Mouse (Mus musculus) spleen, postnatal 36 days (tissue): ENCODE results near the gene Slc35e3.
"Not testable (repeated sequence)": the region's sequence is repeated elsewhere in the genome, so short reads cannot be mapped to it uniquely, and the experiment has no call there.

Experiments
- DNase-seq, 2 experiments: peaks; one replicate each; pipeline ENCODE4 v3.0.0; 2022; ENCODE audit warnings: low spot score in 2 of 2, mixed read lengths in 1 of 2

Gene Slc35e3

DNA sequence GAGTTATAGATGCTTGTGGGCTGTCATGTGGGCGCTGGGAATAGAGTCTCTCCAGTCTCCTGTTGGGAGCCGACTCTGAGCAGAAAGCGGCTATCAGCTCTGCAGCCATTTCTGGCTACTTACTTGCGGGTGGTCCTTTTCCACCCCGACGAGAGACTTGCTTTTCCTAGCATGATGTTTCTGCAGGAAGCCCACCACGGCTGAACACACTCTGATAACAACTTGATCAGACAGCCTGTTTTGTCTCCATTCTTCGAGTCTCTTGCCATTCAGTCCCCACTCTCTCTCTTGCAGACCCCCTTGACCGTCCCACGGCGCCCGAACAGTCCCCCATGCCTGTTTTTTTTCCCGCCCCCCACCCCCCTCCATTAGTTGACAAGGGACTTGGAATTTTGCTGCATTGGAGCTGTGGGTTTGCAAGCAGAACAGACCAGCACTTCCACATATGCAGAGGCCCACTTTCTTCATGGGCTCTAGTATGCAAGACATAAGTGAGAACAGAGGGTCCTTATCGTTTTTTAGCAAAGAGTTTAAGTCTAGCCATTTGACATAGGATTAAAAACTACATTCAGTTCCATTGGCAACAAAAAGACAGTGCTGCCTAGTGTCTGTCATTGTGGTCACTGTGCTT, 13.1 kb downstream of the Slc35e3 start:
- DNase-seq: no peak

DNA sequence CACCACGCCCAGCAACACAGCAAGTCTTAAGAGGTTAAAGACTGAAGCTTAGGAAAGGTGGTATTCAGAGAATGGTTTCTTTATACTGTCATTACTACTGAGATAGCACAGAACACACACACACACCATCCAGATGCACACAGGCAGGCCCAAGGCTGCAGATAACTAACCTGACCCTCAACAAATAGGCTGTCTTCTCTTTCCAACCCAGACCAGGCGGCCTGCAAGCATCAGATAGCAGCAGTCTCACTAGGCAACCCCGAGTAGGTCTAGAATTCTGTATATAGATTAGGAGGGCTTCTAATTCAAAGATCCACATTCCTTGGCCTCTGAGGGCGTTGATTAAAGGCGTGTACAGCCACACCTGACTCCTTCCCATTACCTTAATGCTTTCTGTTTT, 14.0 kb downstream of the Slc35e3 start:
- peak; percentile 32 to 45 for DNase-seq

DNA sequence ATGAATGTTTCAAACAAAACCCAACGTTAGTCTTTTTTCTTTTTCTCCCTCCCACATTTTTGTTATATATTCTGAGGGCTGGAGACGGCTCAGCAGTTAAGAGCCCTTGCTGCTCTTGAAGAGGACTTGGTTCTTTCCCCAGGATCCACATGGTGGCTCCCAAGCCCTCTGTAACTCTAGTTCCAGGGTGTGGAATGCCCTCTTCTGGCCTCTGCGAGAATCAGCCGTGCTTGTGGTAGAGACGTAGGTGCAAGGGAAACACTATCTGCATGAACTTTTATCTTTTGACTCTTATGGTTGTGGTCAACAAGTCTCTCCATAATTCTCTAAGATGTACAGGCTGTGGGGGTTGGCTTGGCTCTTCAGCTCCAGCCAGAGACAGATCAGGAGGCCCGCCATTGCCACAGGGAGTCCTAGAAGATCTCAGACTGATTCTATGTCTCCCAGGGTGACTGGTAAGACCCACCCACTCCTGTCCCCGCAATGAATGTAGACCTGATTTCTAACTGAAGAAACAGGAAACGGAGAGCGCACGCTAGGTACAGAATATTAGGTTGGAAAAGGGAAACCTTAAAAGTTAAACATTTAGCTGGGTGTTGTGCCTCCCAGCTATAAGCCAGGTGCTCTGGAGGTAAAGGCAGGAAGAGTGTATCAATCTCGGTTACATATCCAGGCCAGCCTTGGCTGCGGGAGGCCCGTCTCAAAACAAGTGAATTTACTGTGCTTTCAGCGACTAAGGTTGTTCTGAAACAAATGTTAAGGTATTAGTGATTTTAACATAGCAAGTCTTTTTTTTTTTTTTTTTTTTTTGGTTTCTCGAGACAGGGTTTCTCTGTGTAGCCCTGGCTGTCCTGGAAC, 14.7 kb downstream of the Slc35e3 start:
- peak; percentile 64 to 72 for DNase-seq

DNA sequence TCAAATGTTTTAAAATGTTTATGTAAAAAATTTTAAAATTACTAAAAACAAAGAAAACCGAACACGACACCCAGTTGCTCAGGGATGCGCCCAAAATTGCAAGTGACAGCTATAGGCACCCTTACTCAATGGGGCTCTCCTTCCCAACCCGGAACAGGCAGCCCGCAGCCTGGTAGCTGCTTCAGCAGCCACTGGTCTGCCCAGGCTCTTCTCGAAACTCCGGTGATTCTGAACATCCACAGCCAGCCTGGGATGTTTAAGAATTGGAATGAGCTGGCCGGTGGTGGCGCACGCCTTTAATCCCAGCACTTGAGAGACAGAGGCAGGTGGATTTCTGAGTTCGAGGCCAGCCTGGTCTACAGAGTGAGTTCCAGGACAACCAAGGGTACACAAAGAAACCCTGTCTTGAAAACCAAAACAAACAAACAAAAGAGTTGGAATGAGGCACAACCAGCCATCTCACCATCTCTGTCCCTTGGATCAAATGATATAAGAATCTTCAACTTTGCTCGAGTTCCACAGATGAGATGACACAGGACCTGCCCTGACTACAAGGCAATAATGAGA, 15.4 kb downstream of the Slc35e3 start:
- no peak for DNase-seq

DNA sequence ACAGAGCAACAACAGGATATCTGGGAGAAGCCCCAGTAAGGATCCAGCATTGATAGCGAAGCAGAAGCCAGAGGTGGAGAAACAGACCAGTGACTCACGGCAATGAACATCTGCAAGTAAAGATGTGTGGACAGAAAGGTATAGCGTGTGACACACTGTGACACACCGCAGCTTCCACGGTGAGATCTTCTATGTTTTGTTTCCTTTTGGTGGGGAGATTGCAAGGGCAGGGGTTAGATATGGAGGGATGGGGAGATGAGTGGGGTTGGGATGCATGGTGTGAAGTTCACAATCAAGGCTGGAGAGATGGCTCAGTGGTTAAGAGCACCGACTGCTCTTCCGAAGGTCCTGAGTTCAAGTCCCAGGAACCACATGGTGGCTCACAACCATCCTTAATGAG, 16.0 kb downstream of the Slc35e3 start:
- DNase-seq: no peak

DNA sequence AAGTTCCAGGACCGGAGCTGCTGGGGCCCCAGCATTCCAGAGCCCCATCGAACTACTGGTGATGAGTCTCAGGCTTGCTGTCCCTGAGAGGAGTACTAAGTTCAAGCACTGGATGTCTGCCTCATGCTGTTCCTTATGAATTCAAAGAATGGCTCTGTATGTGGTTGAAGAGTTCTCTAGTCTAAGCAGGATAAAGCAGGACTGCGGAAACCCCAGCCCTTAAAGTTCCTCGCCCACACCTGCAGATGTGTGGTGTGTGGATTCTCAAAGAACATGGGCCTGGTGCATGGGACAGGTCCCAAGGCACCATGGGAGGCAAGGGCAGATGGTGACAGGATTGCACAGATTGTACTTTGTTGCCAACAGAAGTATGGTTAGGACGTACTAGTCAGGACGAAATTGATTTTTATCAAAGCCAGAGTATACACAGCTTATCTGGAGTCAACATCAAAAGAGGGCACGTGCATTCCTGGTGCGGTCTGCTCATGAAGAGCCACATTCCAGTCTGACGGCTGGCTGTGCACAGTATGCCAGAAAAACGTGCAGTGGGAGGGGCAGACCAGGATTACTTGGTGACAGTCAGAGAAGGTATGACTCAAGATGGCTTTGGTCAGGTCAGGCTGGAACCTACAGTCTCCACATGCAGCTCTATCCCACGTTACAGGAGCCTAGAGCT, 16.9 kb downstream of the Slc35e3 start:
- DNase-seq: no peak

DNA sequence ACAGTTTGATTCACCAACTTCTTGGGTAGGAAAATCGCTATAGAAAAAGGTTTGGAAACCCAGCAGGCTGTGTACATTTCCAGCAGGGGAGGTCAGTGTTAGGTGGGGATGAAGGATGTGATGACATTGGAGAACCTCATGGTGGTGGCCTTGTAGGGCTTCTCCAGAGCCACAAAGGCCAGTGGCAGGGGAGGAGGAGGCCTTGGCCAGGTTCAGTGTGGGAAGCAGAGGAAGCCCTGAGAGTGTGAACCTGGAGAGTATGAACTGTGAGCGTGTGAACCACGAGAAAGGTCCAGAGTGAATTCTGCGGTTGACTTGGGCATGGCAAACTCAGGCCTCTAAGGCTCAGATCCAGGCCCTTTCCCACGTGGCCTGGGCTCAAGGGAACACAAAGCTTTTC, 17.6 kb downstream of the Slc35e3 start:
- no peak for DNase-seq

DNA sequence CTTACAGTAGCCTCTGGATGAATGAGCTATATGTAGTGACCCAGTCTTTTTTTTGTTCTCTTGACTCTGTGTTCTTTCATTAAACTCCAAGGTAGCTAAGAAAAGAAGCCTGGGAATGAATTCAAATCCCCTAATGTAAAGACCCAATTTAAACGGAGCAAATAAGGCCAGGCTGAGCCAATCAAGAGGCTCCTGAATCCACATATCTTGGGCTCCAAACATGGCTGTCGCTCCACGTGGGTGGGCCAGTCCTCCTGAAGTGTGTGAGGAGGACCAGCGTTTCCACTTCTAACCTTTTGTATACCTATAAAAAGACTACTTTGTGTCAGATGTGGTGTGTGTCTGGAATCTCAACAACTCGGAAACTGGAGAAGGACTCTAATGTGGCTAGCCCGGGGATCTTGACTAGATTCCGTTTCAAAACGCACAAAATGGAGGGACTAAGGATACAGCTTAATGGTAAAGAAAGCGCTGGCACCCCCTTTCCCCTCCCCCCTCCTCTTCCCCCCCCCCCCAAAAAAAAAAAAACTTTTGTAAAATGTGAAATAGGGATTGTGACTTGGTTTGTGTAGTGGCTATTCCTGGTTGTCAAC, 18.6 kb downstream of the Slc35e3 start:
- DNase-seq: no peak

DNA sequence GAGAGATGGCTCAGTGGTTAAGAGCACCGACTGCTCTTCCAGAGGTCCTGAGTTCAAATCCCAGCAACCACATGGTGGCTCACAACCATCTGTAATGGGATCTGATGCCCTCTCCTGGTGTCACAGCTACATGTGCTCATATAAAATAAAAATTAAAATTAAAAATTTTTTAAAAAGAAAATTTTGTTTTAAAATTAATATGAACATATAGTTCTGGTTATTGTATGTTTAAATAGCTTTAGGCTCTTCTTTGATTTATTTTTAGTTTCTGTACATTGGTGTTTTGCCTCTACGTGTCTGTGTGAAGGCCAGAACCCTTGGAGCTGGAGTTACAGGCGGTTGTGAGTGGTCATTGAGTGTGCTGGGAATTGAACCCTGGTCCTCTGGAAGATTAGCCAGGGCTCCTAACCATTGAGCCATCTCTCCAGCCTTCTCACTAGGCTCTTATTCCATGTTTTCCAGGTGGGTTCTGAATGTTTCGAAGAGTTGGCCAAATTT, 19.2 kb downstream of the Slc35e3 start:
- no peak for DNase-seq

DNA sequence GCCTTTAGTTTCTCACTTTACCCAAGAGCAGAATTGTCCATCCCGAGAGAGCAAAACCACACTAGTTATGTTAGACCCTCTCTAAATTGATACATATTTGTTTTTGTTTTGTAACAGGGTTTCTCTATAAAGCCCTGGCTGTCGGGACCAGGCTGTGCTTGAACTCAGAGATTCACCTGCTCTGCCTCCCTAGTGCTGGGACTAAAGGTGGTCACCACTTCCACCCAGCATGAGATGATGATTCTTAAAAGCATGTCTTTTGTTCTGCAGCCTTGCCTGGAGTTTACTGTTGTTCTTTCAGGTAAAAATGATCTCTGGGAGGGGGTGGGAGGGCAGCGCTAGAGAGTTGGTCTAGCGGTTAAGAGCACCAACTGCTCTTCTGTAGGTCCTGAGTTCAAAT, 19.8 kb downstream of the Slc35e3 start:
- no peak for DNase-seq

DNA sequence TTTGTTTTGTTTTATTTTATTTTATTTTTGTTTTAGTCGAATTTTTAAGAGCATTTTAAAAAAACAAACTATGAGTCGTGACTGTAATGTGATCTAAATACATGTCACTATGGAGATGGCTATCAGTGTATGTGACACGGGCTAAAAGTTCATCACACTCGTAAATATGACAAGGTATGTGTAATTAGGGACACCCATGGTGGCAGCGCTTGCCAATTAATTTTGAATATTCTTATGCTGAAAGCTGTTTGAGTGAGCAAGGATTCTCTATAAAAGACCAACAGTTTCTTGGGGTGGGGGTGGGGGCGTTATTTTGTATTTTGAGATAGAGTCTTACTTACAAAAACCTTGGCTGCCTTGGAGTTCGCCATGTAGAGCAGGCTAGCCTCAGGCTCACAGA, 20.5 kb downstream of the Slc35e3 start:
- DNase-seq: no peak

DNA sequence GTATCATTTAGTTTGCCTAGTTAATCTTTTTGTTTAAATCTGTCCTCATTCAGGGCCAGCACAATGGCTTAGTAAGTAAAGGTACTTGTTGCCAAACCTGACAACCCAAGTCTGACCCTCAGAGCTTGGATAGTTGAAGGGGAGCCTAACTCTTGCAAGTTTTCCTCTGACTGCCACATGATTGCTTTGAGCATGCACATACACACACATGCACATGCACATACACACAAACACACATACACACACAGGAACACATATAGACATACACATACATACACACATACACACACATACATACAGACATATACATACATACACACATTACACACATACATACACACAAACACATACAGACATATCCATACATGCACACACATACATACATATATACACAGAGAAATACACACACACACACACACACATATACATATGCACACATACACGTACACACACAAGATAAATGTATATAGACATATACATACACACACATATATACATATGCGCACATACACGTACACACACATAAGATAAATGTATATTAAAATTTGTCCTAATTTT, 21.3 kb downstream of the Slc35e3 start:
- no peak for DNase-seq

DNA sequence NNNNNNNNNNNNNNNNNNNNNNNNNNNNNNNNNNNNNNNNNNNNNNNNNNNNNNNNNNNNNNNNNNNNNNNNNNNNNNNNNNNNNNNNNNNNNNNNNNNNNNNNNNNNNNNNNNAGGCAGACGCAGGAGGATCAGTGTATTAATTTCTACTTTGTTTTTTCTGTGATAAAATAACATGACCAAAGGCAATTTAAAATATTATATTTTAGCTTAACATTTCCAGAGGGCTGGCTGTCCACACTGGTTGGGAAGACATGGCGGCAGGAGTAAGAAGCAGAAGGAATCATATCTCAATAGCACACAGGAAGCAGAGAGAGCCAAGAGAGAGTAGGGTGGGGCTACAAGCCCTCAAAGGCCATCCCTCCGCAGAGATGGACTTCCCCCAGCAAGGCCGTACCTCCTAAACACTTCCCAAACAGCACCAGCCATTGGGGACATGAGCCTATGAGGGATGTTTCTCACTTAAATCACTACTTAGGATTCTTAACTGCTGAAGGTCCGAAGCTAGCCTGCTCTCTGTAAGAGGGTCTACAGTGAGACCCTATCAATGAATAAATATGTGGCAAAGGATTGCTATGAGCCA, 21.9 kb downstream of the Slc35e3 start:
- no peak for DNase-seq

DNA sequence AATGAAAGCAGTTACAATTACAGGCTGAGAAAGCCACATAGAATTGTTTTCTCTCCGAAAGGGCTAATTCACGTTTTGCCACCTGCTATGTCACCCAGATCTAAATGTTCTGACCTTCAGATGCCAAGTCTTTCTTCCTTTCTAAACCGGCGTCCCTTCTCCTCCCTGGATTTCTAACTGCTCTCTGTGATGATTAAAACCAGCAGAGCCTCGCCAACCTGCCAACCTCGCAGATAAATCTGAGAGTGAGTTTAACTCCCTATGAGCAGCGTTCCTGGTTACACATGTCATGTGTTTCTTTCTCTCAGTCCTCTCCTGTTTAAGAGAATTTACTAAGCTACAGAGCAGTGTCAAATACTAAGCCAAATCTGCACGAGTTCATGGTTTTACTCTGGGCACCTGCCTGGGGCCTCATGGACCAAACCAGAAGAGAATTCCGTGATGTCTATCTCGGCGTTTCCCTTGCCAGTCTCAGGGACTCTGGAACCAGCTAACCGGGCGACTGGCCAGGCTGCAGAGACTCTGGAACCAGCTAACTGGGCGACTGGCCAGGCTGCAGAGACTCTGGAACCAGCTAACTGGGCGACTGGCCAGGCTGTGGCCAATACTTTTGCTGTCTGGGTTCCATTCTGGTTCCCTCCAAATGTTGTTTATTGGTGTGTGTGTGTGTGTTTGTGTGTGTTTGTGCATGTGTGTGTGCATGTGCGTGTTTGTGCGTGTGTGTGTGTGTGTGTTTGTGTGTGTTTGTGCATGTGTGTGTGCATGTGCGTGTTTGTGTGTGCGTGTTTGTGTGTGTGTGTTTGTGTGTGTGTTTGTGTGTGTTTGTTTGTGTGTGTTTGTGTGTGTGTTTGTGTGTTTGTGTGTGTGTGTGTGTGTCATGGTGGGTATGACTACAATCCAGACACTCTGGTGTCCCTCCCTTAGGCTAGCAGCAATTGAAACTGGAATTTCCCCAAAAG, 27.7 kb downstream of the Slc35e3 start:
- no peak for DNase-seq

DNA sequence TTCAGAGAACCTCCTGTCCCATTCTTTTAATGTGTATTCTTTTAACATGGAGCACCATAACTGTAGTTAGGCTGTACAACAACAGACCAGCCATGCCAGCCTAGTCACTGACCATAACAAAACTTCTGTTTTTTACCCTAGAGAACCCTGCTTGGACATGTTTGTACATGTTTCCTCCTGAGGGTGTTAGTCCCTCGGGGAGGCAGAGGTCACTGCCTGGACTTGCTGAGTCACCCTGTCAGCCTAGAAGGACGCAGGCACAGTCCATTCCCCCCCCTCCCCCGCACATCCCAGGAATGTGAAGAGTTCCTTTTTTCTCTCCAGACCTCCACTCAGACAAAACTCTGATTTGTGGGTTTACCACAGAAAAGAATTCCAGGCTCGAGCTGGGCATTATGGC, 28.6 kb downstream of the Slc35e3 start:
- DNase-seq: no peak

DNA sequence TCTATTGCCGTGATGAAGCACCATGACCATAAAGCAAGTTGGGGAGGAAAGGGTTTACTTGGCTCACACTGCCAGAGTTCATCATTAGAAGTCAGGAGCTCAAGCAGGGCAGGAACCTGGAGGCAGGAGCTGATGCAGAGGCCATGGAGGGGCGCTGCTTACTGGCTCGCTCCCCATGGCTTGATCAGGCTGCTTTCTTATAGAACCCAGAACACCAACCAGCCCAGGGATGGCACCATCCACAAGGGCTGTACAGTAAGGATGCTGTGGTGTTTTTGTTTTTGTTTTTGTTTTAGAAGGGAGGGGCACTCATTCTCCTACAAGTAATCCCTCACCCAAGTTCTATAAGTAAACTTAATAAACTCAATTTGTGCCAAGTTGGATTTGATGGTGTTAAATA, 29.5 kb downstream of the Slc35e3 start:
- no peak for DNase-seq

DNA sequence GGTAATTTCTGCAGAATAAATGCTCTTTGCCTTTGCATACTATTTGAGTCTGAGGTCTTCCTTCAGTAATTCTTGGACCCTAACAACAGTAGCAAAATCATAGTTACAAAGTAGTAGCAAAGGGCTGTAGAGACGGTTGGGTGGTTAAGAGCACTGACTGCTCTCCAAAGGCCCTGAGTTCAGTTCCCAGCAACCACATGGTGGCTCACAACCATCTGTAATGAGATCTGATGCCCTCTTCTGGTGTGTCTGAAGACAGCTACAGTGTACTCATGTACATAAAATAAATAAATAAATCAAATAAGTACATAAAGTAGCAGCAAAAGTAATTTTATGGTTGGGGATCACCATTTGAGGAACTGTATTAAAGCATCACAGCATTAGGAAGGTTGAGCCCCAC, 30.5 kb downstream of the Slc35e3 start:
- DNase-seq: not testable (repeated sequence)

DNA sequence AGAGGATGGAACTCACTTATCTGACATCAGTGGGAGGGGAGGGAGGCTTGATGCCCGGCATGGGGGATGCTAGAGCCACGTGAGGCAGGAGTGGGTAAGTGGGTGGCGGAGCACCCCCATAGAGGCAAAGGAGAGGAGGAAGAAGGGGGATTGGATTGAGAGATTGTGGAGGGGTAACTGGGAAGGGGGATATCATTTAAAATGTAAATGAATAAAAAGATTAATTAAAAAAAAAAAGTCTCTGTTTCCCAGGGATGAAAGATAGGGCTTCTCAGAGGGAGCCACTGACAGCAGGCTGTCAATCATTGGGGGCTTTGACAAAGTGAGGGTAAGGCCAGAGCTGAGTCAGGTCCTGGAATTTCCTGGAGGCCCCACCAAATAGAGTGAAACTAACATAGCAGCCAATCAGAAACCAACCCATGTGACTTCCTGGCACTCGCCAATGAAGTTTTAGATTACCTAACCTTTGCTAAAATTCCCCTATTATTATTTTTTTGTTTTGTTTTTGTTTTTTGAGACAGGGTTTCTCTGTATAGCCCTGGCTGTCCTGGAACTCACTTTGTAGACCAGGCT, 31.2 kb downstream of the Slc35e3 start:
- DNase-seq: no peak

DNA sequence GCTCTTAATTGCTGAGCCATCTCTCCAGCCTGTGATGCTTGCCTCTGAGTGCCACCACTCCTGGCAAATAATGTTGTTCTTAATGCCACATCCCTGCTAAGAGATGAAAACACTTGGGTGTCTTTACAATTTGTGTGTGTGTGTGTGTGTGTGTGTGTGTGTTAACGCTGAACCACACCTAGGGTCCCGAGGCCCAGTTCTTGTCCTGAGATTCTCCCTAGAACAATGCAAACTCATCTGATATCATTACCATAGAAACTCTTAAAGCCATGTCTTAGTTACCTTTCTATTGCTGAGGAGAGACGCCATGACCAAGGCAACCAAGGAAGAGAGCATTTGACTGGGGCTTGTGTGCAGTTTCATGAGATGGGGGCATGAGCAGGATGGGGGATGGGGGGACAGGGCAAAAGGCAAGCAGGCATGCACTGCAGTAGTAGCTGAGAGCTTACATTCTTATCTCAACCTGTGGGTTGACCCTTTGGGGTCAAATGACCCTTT, 32.1 kb downstream of the Slc35e3 start:
- no peak for DNase-seq

DNA sequence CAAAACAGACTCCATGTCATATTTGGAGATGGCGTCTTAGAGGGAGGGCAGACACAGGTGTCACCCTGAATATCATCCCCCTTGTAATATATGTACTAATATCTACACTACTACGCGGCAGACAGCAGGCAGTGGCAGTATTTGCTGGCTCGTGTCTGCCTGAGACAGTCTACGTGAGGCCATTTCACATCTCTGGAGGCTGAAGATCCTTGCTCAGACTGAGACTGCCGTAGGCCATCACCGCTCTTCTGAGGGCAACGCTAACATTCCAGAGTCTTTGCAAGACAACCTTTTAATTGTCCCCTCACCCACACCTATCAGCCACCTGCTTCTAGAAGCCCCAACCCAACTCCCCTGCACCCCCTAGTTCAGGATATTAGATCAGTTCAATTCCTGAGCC, 32.7 kb downstream of the Slc35e3 start:
- DNase-seq: no peak
